Mouse (Mus musculus) monocyte, adult 5-6 weeks (primary cell): ENCODE data around the gene Sapcd2. TPM values are rescaled to one million over a fixed set of nuclear protein-coding genes. Genes with fewer than 3 reads are reported as not detected.

ENCODE experiments used
- ATAC-seq: fragments of 153-309, 156-312 bp; replicated peaks from 2 replicates; pipeline ENCODE4 v1.8.0; 2017; ENCODE audit warnings: mild to moderate bottlenecking; ENCODE audit not compliant: low TSS enrichment, insufficient number of reproducible peaks, severe bottlenecking, poor library complexity, low FRiP score
- total RNA-seq: library from RNA; stranded (forward); fragments of 200-1000, 200-491, 200-594 nt; gene quantifications from 3 replicates; pipeline ENCODE4 v1.2.3, GENCODE M21; 2017

Gene Sapcd2
- 4.3 TPM in 1 of 3 replicates, not detected in the others for total RNA-seq

GRCm38 (mm10) chr2:25371764-25372643, at the start of gene Sapcd2:
TSS of gene Sapcd2 (plus strand) at chr2:25372321.
- peak; percentile 95 for ATAC-seq

- ATAC-seq = no peak
These were observed 46.1 kb upstream of the Sapcd2 start for GRCm38 (mm10) chr2:25326036-25326435.

- ATAC-seq = no peak
These were observed 43.7 kb upstream of the Sapcd2 start for GRCm38 (mm10) chr2:25328440-25328839.

GRCm38 (mm10) chr2:25331470-25331869, 40.7 kb upstream of the Sapcd2 start:
- no peak for ATAC-seq

GRCm38 (mm10) chr2:25332286-25333160, 39.6 kb upstream of the Sapcd2 start, which contains the start of gene Man1b1:
TSS of gene Man1b1 (plus strand) at chr2:25332338.
- ATAC-seq = peak; percentile 97

GRCm38 (mm10) chr2:25333569-25333968, 38.6 kb upstream of the Sapcd2 start:
- no peak for ATAC-seq

GRCm38 (mm10) chr2:25338303-25338702, 33.8 kb upstream of the Sapcd2 start:
- ATAC-seq = 0 out of 2 replicates have a peak, but pooled peaks have one; percentile 9

- ATAC-seq = no peak
These were observed 24.0 kb upstream of the Sapcd2 start for GRCm38 (mm10) chr2:25348162-25348561.

- ATAC-seq = no peak
These were observed 22.6 kb upstream of the Sapcd2 start for GRCm38 (mm10) chr2:25349499-25349898.

- ATAC-seq = no peak
These were observed 21.4 kb upstream of the Sapcd2 start for GRCm38 (mm10) chr2:25350701-25351100.

- no peak for ATAC-seq
These were observed 17.9 kb upstream of the Sapcd2 start for GRCm38 (mm10) chr2:25354211-25354610.

GRCm38 (mm10) chr2:25355419-25356066, 16.6 kb upstream of the Sapcd2 start:
- no peak for ATAC-seq

GRCm38 (mm10) chr2:25356208-25357079, 15.7 kb upstream of the Sapcd2 start, which contains the start of gene Dpp7:
TSS of gene Dpp7 (minus strand) at chr2:25356359.
- ATAC-seq = peak; percentile 86

GRCm38 (mm10) chr2:25359848-25360247, 12.3 kb upstream of the Sapcd2 start:
- ATAC-seq = no peak

- ATAC-seq = no peak
These were observed 8.5 kb upstream of the Sapcd2 start for GRCm38 (mm10) chr2:25363478-25364178.

- no peak for ATAC-seq
These were observed 7.8 kb upstream of the Sapcd2 start for GRCm38 (mm10) chr2:25364313-25364712.

- ATAC-seq = 0 out of 2 replicates have a peak, but pooled peaks have one; percentile 4
These were observed 7.4 kb upstream of the Sapcd2 start for GRCm38 (mm10) chr2:25364761-25365090.
